8 mouse cellular contexts compared by ENCODE assay signal in the genomic region with DNA sequence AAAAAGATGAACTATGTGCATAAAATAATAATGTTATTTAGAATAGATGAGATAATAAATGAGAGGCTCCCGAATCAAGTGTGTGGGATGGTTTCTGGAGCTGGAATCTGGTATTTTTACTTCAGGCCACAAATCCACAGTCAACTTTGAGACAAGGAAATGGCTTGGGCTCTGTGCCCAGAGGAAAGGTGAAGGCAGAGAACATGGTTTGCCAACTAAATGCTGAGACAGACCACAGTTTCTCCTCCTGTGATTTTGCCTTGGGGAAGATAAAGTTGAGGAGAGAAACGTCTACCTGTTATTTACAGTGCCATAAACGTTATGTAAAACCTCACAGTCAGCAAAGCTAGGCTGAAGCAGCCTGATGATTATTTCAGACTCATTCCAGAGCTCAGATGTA.
DNase-seq lines count a peak whose midpoint lies in the region.

No protein-coding gene starts in this region.

- DNase-seq in heart, adult 11 months, result peak; percentile 87
- DNase-seq in heart, adult 9 months (ENCODE audit: low spot score in 2 of 2), result no peak
- DNase-seq in 3T3-L1 (ENCODE audit: low read depth, low spot score), result peak; percentile 23
- DNase-seq in cerebellum, adult 18-20 months, result peak; percentile 59 to 71
- peak; percentile 33 to 43 for DNase-seq in heart, postnatal 36 days
- no peak for DNase-seq in embryo, embryonic 11 days
- DNase-seq in embryo, embryonic 10.5 days (ENCODE audit: low spot score), result no peak
- no peak for DNase-seq in layer of hippocampus, adult 18-20 months (ENCODE audit: low spot score in 2 of 2)

- intact Hi-C loops in heart, postnatal 36 days (cut with DNase I), result no loop called here

Comparison
In these comparisons a context has a peak if more than half of its experiments do, and no peak if none do; other contexts are left out.
1. DNase-seq: peak in heart, adult 11 months (single experiment), 3T3-L1 (single experiment), cerebellum, adult 18-20 months (2 of 2) and heart, postnatal 36 days (2 of 2); none in heart, adult 9 months (0 of 2), embryo, embryonic 11 days (single experiment), embryo, embryonic 10.5 days (single experiment) and layer of hippocampus, adult 18-20 months (0 of 2).